Mouse (Mus musculus): ENCODE measurements around the gene Chmp3. TPM values are rescaled to one million over a fixed set of nuclear protein-coding genes. Genes with fewer than 3 reads are reported as not detected.

The Chmp3 gene
- total RNA-seq, 2 experiments from 2014 or later = 41.9 to 45.6 TPM

DNA sequence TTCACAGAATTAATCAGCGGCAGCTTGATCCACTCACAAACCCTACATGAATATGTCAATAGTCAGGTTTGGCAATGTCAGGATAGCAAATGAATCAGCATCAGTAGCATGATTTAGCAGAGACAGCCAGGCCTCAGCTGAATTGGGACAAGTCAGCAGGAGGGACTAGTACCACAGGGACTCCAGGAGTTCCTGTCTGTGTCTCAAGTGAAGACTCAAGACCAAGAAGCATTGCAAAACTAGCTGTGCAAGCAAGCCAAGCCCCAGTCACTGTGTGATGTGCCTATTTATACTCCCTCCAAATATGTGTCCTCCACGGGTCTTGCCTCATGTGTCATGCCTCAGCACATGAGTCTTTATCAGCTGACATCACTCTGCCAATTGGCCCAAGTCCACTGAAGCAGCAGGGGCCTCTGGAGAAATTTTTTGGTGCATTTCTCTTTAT lies 11.9 kb downstream of the Chmp3 start:
- intact Hi-C loops (cut with DNase I) = no loop called here

GRCm38 (mm10) chr6:71556826-71557225 lies 13.2 kb downstream of the Chmp3 start:
- intact Hi-C loops (cut with DNase I) = no loop called here
- DNase-seq = no peak
- H3K27ac ChIP-seq = no peak overlapping the region
- H3K4me3 ChIP-seq = no peak overlapping the region
- no peak for TF ChIP-seq CTCF (IDR thresholded peaks at IDR 0.05)

More for the DNA sequence above, 11.9 kb downstream of the Chmp3 start:
- peak; percentile 53 for DNase-seq
- peak overlapping the region; percentile 73 for H3K27ac ChIP-seq
- no peak overlapping the region for H3K4me3 ChIP-seq
- TF ChIP-seq CTCF (IDR thresholded peaks at IDR 0.05) = no peak

GRCm38 (mm10) chr6:71568616-71569015 lies 25.0 kb downstream of the Chmp3 start:
- no peak overlapping the region for H3K27ac ChIP-seq
- TF ChIP-seq CTCF (IDR thresholded peaks at IDR 0.05) = no peak
- no peak for DNase-seq
- no peak overlapping the region for H3K4me3 ChIP-seq
- intact Hi-C loops (cut with DNase I) = no loop called here

DNA sequence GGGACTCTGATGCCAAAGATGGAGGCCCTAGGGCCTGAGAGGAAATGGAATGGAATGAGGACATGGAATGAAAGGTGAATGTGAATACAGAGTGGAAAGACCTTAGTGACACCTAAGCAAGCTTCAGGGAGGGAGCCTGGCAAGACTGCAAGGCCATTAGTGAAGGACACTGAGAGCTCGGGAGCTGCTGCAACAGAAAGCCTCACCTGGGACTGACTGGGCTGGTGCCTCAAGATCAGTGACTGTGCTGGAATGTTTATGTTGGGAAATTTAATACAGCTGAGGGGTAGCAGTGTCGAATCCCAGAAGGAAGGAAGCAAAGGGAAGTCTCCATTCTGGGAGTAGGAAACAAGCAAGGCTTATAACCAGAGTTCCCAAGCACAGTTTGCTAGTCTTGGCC lies 25.4 kb downstream of the Chmp3 start:
- Histone ChIP-seq H3K27ac (no peak overlapping the region), H3K4me3 (no peak overlapping the region)
- intact Hi-C loops (cut with DNase I) = no loop called here
- TF ChIP-seq CTCF (IDR thresholded peaks at IDR 0.05) = no peak
- DNase-seq = no peak

DNA sequence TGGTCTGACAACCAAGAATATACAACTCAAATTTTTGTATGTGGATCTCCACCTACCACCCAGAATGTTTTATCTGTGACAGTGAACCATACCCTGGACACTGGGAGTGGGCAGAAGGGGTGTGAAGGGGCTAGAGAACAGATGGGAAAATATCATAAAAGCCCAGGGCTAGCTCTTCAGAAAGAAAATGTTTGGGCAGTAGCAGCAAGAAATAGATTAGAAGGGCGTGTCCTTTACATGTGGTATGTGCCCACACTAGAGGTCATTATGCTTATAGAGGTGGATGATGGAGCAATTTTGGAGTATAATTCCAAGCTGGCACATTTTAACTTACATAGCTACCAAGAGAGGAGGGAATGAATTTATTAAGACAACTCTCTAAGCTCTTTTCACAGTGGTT lies 31.8 kb downstream of the Chmp3 start:
- intact Hi-C loops (cut with DNase I) = no loop called here
- no peak for DNase-seq
- Histone ChIP-seq H3K27ac (no peak overlapping the region), H3K4me3 (no peak overlapping the region)
- TF ChIP-seq CTCF (IDR thresholded peaks at IDR 0.05) = no peak

GRCm38 (mm10) chr6:71579478-71579877 lies 35.9 kb downstream of the Chmp3 start:
- intact Hi-C loops (cut with DNase I) = no loop called here
- no peak for TF ChIP-seq CTCF (IDR thresholded peaks at IDR 0.05)
- Histone ChIP-seq H3K27ac (no peak overlapping the region), H3K4me3 (no peak overlapping the region)
- DNase-seq = no peak

GRCm38 (mm10) chr6:71583198-71583597 lies 39.6 kb downstream of the Chmp3 start:
- intact Hi-C loops (cut with DNase I) = no loop called here
- Histone ChIP-seq H3K27ac (no peak overlapping the region), H3K4me3 (no peak overlapping the region)
- no peak for DNase-seq
- TF ChIP-seq CTCF (IDR thresholded peaks at IDR 0.05) = no peak

DNA sequence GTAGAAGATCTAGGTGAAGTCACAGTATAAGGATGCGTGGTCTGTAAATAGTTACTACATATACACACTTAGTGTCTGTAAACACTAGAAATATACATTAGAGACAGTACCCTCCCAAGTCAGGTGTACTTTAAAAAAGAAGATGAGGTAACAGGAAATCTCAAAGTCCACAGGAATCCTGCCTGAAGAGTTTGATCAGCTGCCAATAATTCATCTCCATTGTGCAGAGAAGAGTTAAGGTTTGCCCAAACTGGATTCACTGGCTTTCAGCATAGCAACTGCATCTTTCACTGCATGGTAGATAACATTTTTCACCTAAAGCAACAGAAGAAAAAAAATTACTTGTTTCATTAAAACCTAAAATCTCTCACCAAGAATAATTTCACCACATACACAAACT lies 45.8 kb downstream of the Chmp3 start:
- Histone ChIP-seq H3K4me3 (no peak overlapping the region), H3K27ac (peak overlapping the region; percentile 60; the same call in 1 of the 2 replicates)
- DNase-seq = no peak
- intact Hi-C loops (cut with DNase I) = no loop called here
- TF ChIP-seq CTCF (IDR thresholded peaks at IDR 0.05) = no peak

- no peak for TF ChIP-seq CTCF (IDR thresholded peaks at IDR 0.05)
- Histone ChIP-seq H3K4me3 (no peak overlapping the region), H3K27ac (peak overlapping the region; percentile 60)
- intact Hi-C loops (cut with DNase I) = no loop called here
- no peak for DNase-seq
These were observed 46.6 kb downstream of the Chmp3 start for GRCm38 (mm10) chr6:71590154-71590553.

DNA sequence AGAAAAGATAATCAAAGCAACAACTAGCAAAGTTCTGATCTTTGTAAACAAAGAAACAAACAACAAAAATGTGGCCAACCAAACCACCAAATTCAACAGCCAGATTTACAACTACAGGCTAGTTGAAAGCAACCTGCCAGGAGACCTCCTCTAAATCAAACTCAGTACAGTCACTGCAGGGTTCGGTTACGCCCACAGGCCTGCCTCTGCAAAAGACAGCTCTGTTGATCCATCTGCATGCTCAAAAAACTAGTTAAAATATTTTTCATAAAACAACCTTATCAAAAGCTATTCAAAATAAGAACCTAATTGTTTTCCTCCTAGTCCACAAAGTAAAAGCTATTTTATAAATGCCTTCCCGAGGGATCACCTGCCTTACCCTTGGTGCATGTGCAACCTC lies 64.2 kb downstream of the Chmp3 start:
- intact Hi-C loops (cut with DNase I) = no loop called here
- DNase-seq = no peak
- TF ChIP-seq CTCF (IDR thresholded peaks at IDR 0.05) = no peak

DNA sequence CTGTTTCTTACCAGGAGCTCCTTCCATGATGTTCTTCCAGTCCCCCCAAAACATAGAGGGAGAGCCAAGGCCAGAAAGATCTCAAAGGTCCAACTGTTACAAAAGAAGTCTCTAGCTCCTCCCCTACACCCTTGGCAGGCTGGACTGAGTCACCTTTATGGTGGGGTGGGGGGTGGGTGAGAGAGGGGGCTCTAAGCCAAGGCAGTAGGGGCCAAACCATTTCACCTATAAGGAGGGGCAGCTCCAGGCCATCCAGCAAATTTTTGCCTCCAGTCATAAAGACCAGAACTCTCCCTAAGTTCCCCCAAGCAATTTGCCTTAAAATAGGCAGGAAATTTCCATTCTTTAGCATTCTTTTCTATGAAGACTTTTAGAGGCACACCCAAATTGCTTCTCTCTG lies 65.4 kb downstream of the Chmp3 start:
- no peak for DNase-seq
- intact Hi-C loops (cut with DNase I) = no loop called here
- H3K27ac ChIP-seq = peak overlapping the region; percentile 9; the same call in 1 of the 2 replicates
- no peak overlapping the region for H3K4me3 ChIP-seq
- TF ChIP-seq CTCF (IDR thresholded peaks at IDR 0.05) = no peak

More for the DNA sequence above, 64.2 kb downstream of the Chmp3 start:
- H3K27ac ChIP-seq = no peak overlapping the region
- H3K4me3 ChIP-seq = no peak overlapping the region

- intact Hi-C loops (cut with DNase I) = loop anchor here (5.0 kb wide), 1 partner anchor 207 kb away; no protein-coding TSS in a partner anchor
- TF ChIP-seq CTCF (IDR thresholded peaks at IDR 0.05) = no peak
- no peak for DNase-seq
- H3K4me3 ChIP-seq = no peak overlapping the region
- H3K27ac ChIP-seq = no peak overlapping the region
These were observed 66.4 kb downstream of the Chmp3 start for GRCm38 (mm10) chr6:71609968-71610367.

- Histone ChIP-seq H3K4me3 (no peak overlapping the region), H3K27ac (no peak overlapping the region)
- DNase-seq = no peak
- TF ChIP-seq CTCF (IDR thresholded peaks at IDR 0.05) = no peak
- intact Hi-C loops (cut with DNase I) = loop anchor here (5.0 kb wide), 1 partner anchor 204 kb away; no protein-coding TSS in a partner anchor
These were observed 69.6 kb downstream of the Chmp3 start for GRCm38 (mm10) chr6:71613225-71613624.

- intact Hi-C loops (cut with DNase I) = loop anchor here (5.0 kb wide), 1 partner anchor 185 kb away; no protein-coding TSS in a partner anchor
- Histone ChIP-seq H3K4me3 (no peak overlapping the region), H3K27ac (no peak overlapping the region)
- TF ChIP-seq CTCF (IDR thresholded peaks at IDR 0.05) = no peak
- no peak for DNase-seq
These were observed 73.4 kb downstream of the Chmp3 start for GRCm38 (mm10) chr6:71616959-71617358.

Measured in gastrocnemius, adult 2 months (tissue).